Mouse (Mus musculus) lung, postnatal 0 days (tissue): ENCODE results near the gene Ror2.

Experiments used
- CTCF ChIP-seq: IDR thresholded peaks from 2 replicates; pipeline ENCODE4 v1.5.1; 2016; ENCODE audit warnings: antibody characterized with exemption, mild to moderate bottlenecking
- EP300 ChIP-seq: IDR thresholded peaks from 2 replicates; pipeline ENCODE4 v1.6.1; 2016; ENCODE audit warnings: antibody characterized with exemption, mild to moderate bottlenecking, control low read depth

DNA sequence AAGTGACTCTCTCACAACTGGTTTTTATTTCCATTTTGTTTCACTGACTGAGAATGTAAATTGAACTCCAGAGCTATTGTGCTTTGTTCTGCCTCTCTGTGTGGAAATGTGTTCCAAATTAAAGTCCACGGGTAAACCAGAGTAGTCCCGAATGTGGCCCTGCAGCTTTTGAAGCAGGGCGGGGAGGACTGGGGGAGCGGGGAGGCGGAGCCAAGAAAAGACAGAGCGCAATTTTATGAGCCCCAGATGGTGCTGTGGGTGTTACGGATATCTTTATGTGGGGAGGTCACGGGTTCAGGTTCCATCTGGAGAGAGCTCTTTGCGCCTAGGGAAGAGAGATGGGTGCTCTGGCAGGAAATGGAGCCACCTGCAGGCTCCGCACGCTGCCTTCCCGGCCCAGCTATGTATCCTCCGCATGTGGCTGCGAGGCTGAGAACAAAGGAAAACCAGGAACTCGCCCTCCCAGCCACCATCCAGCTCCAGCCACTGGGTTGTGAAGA lies 23.8 kb upstream of the Ror2 start:
- TF ChIP-seq CTCF = peak; percentile 37
- TF ChIP-seq EP300 = no peak
